Mouse (Mus musculus) E14TG2a.4 (cell line): ENCODE measurements around the gene Rxra.

Experiments used
- H3K27me3 ChIP-seq: 2 replicates; pipeline ENCODE4 v1.6.1; 2014; ENCODE audit warnings: low read length, control low read depth; ENCODE audit not compliant: insufficient read depth
- H3K36me3 ChIP-seq: 2 replicates; pipeline ENCODE4 v1.6.1; 2014; ENCODE audit warnings: low read length, control low read depth; ENCODE audit not compliant: insufficient read depth
- H3K4me1 ChIP-seq: replicated peaks from 2 replicates; pipeline ENCODE4 v1.6.1; 2014; ENCODE audit warnings: low read depth, low read length, control low read depth
- H3K4me3 ChIP-seq: replicated peaks from 2 replicates; pipeline ENCODE4 v1.5.1; 2014; ENCODE audit warnings: mild to moderate bottlenecking, low read length
- H3K9me3 ChIP-seq: 2 replicates; pipeline ENCODE4 v1.6.1; 2014; ENCODE audit warnings: low read length, control low read depth
- CTCF ChIP-seq: conservative IDR thresholded peaks from 2 replicates; pipeline ENCODE4 v1.5.1; 2014; ENCODE audit warnings: low read length
- NANOG ChIP-seq: IDR thresholded peaks from 2 replicates; pipeline ENCODE4 v1.6.1; 2014; ENCODE audit warnings: borderline replicate concordance, low read length, mixed read lengths
- POU5F1 ChIP-seq: IDR thresholded peaks from 2 replicates; pipeline ENCODE4 v1.6.1; 2014; ENCODE audit warnings: low read length, borderline replicate concordance

Gene Rxra

DNA sequence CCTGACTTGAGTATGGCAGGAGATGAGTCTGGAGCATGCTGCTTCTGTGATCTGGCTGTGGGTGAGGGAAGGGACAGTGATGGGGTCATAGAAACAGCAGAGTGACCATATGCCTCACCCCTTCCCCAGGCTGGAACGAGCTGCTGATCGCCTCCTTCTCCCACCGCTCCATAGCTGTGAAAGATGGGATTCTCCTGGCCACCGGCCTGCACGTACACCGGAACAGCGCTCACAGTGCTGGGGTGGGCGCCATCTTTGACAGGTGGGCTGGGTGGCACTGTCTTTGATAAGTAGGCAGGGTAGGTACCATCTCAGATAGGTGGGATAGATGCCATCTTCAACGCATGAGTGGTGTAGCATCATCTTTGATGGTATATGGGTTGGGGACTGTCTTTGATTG is 77.9 kb downstream of the Rxra start:
- Histone ChIP-seq H3K36me3 (peaks cover 51% of the 10 kb centered on the region), H3K4me1 (peaks cover 33% of the 10 kb centered on the region)

GRCm38 (mm10) chr2:27755986-27756641 is 79.9 kb downstream of the Rxra start:
- H3K27me3 ChIP-seq, result no peaks in the 10 kb centered on the region
- no peak for TF ChIP-seq CTCF
- no peak overlapping the region for H3K4me3 ChIP-seq
- H3K9me3 ChIP-seq, result no peaks in the 10 kb centered on the region
- H3K36me3 ChIP-seq, result peaks cover 54% of the 10 kb centered on the region
- peaks cover 23% of the 10 kb centered on the region for H3K4me1 ChIP-seq

More for the DNA sequence above, 77.9 kb downstream of the Rxra start:
- no peak overlapping the region for H3K4me3 ChIP-seq
- no peaks in the 10 kb centered on the region for H3K9me3 ChIP-seq
- no peaks in the 10 kb centered on the region for H3K27me3 ChIP-seq
- TF ChIP-seq NANOG (no peak), POU5F1 (no peak), CTCF (no peak)

DNA sequence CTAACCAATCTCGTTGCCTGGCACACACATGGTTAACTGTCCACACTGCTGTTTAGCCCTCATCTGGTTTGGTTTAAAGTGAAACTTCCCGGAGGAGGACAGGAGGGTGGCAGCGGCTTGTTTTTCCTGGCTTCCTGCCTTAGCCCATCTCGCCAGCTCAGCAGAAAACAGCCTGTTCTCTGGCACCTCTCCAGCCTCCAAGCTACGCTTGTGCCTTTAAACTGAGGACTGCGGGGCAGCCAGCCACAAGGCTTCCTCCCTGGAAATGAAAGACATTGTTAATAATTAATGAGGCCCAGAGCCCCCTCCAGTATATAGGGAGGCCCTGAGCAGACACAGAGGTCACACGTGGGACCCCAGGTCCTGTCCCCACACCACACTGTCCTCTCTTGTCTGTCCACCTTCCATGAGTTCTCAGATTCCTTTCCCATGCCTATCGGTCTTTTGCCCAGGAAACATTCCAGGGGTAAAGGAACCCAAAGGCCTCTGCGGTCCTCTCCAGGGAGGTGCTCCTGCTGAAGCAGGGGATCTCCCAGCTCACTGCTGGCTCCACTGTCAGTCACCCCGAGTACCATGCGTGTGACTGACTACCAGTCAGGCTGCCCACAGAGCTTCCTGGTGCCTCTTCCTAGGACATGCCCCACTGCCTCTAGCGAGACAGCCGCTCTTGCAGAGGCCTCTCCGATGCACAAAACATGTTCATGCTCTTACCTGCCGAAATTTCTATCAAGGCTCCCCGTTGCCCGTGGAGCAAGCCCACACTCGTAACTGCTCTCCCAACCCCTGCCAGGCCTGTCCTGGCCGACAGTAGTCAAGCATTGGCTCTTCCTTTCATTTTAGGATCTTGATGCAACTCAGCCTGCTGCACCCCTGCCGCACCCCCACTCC is 82.4 kb downstream of the Rxra start:
- Histone ChIP-seq H3K36me3 (peaks cover 35% of the 10 kb centered on the region), H3K9me3 (no peaks in the 10 kb centered on the region), H3K27me3 (no peaks in the 10 kb centered on the region), H3K4me1 (peaks cover 31% of the 10 kb centered on the region), H3K4me3 (no peak overlapping the region)
- TF ChIP-seq NANOG (no peak), POU5F1 (no peak), CTCF (no peak)

- H3K4me1 ChIP-seq, result peaks cover 37% of the 10 kb centered on the region
- H3K27me3 ChIP-seq, result no peaks in the 10 kb centered on the region
- H3K36me3 ChIP-seq, result peaks cover 27% of the 10 kb centered on the region
- no peak overlapping the region for H3K4me3 ChIP-seq
- no peak for TF ChIP-seq POU5F1
- TF ChIP-seq NANOG, result no peak
- no peak for TF ChIP-seq CTCF
- H3K9me3 ChIP-seq, result no peaks in the 10 kb centered on the region
Observed at GRCm38 (mm10) chr2:27759431-27759830, 83.2 kb downstream of the Rxra start.

GRCm38 (mm10) chr2:27761260-27761995 is 85.2 kb downstream of the Rxra start:
- TF ChIP-seq NANOG, result no peak
- TF ChIP-seq POU5F1, result no peak
- no peak for TF ChIP-seq CTCF
- H3K4me3 ChIP-seq, result no peak overlapping the region
- peaks cover 19% of the 10 kb centered on the region for H3K36me3 ChIP-seq
- peaks cover 41% of the 10 kb centered on the region for H3K4me1 ChIP-seq
- no peaks in the 10 kb centered on the region for H3K27me3 ChIP-seq
- no peaks in the 10 kb centered on the region for H3K9me3 ChIP-seq

- peaks cover 16% of the 10 kb centered on the region for H3K36me3 ChIP-seq
- peaks cover 41% of the 10 kb centered on the region for H3K4me1 ChIP-seq
- no peak for TF ChIP-seq POU5F1
- no peak for TF ChIP-seq CTCF
- TF ChIP-seq NANOG, result no peak
- H3K4me3 ChIP-seq, result no peak overlapping the region
- no peaks in the 10 kb centered on the region for H3K27me3 ChIP-seq
- no peaks in the 10 kb centered on the region for H3K9me3 ChIP-seq
Observed at GRCm38 (mm10) chr2:27761996-27762340, 85.7 kb downstream of the Rxra start.

GRCm38 (mm10) chr2:27762509-27762908 is 86.3 kb downstream of the Rxra start:
- H3K4me1 ChIP-seq, result peaks cover 41% of the 10 kb centered on the region
- TF ChIP-seq POU5F1 (no peak), NANOG (no peak), CTCF (no peak)
- H3K4me3 ChIP-seq, result no peak overlapping the region
- H3K36me3 ChIP-seq, result peaks cover 16% of the 10 kb centered on the region; the same call in 1 of the 2 replicates
- no peaks in the 10 kb centered on the region for H3K9me3 ChIP-seq
- no peaks in the 10 kb centered on the region for H3K27me3 ChIP-seq
